Mouse (Mus musculus) c-Kit-negative CD71-positive TER-119-positive erythroid progenitor cells, embryonic 14.5 days (primary cell): ENCODE results near the gene Taz.

Experiments
- DNase-seq: peaks from one replicate; pipeline ENCODE4 v3.0.0-alpha.2; 2013; ENCODE audit warnings: low read depth, low spot score

Taz gene

GRCm38 (mm10) chrX:74281041-74281731 lies 526 bp upstream of the Taz start:
- peak; percentile 17 for DNase-seq

DNA sequence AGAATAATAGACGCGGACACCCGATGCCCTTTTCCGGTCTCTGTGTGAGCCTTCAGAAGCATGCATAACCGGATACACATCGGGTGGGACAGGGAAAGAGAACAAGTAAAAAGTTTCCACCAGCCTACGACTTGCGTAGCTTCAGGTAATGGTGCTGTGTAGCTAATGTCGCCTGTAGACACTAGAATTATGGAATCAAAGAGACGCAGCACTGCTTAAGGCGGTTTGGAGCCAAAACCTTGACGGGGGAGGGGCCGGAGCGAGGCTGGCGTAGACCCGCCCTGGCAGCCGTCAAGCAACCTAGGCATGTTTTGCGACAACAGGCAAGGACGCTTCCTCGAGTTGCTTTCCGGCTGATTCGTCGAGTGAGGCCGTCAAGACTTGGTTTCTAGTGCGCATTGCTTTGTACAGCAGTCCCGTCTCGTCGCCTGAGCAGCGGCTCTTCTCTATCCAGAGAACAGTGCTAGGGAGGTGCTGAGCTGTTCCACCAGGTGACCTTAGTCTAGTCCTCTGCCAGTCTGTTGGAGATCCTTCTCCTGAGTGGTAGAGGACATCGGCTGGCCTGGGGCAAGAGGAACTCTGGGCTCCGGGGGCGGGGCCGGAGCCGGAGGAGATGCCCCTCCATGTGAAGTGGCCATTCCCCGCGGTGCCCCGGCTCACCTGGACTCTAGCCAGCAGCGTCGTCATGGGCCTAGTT lies 831 bp downstream of the Taz start:
- peak; percentile 73 for DNase-seq

- DNase-seq: no peak
Observed at GRCm38 (mm10) chrX:74283092-74283437, 1.4 kb downstream of the Taz start.

DNA sequence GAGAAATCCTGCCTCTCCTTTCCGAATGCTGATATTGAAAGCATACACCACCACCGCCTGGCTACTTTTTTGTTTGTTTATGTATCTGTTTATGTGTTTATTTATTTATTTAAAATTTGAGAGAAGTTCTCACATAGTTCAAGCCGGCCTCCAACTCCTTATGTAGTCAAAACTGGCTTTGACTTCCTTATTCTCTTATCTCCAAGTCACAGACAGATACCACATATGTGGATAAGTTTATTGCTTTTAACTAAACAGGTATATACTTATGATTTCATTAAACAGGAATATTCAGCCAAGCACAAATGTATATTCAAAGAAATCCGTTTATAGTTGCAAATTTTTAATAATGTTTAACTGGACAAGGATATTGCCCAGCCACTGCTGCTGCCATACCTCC lies 11.7 kb downstream of the Taz start:
- DNase-seq: no peak

- DNase-seq: peak; percentile 86
Observed at GRCm38 (mm10) chrX:74296538-74297448, 15.1 kb downstream of the Taz start, which contains the start of gene Atp6ap1. Gene Atp6ap1, plus strand, starts transcription at chrX:74297097.

DNA sequence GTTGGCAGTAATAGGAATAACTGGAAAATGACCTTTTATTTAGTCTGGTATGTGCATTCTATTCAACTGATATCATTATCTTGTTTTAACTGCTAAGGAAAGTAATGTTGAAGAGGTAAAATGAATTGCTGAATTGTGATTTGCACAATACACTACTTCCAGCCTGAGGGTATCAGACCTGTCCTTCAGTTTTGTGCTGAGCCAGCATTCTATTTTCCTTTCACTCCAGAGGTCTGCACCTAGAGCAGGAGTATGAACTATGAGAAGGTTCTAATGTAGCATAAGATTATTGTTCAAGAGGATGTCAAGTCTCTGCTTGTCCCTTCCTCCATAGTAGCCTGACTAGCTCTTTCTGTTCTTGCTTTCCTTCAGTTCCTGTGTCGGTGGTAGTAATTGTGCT lies 16.6 kb downstream of the Taz start:
- DNase-seq: no peak

GRCm38 (mm10) chrX:74299721-74300120 lies 18.0 kb downstream of the Taz start:
- no peak for DNase-seq

GRCm38 (mm10) chrX:74304867-74305700 lies 23.4 kb downstream of the Taz start, which contains the start of gene Gdi1:
Gene Gdi1, plus strand, starts transcription at chrX:74304998.
- peak; percentile 60 for DNase-seq

GRCm38 (mm10) chrX:74312540-74313464 lies 31.1 kb downstream of the Taz start, which contains the start of gene Fam50a:
Gene Fam50a, plus strand, starts transcription at chrX:74313033.
- DNase-seq: peak; percentile 69

GRCm38 (mm10) chrX:74328725-74329161 lies 47.0 kb downstream of the Taz start, which contains the start of gene Plxna3:
Gene Plxna3, plus strand, starts transcription at chrX:74329066.
- no peak for DNase-seq

- DNase-seq: no peak
Observed at GRCm38 (mm10) chrX:74329215-74329671, 47.5 kb downstream of the Taz start.

GRCm38 (mm10) chrX:74330166-74330930 lies 48.6 kb downstream of the Taz start:
- no peak for DNase-seq
